Mouse (Mus musculus): Measurements from ENCODE around the gene Mus81. TPM values are rescaled to one million over a fixed set of nuclear protein-coding genes. Genes with fewer than 3 reads are reported as not detected.

The Mus81 gene
- polyA plus RNA-seq (2015; fragmentation: Nextera tagmentation; extraction: Ambion mirVana), result 44.4 and 47.0 TPM in 2 replicates

DNA sequence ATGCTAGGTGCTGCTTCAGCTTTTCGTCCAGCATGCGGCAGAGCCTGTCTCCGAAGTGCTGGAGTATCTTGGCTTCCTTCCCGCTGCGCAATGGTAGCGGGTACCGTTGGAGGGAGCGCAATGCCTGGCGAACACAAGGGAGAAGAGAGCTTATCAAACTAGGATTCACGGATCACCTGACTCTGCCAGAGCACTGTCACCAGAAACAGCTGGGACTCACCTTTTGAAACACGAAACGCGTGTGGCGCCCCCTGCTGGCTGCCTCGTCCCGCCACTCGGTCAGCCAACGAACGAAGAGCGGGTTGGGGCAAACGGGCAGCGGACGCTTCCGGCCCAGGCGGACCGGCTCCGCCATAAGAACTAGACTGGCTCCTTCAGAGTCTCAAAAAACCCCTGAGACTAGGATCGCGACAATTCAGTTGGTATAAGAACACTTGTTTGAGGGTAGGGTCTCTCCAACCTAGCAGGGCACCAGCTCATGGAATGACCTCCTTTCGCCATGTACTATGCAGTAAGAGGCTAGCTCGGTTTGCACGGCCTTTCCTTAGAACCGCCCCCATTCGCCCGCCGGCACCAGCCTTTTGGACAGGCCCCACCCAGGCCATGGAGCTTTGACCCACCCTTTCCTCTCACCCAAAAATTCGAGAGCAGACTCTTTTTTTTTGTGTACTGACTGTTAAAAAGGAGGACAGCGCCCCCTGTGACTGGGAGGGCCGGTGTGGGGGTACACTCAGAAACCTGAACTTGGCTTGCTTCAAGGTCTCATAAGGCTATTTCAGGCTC, at the start of gene Mus81:
Mus81 (minus strand) TSS at position 635 of the 783 bp plus-strand sequence.
- peak within 1 kb of the TSS; percentile 59 for H3K4me3 ChIP-seq
- H3K4me2 ChIP-seq, result peak within 1 kb of the TSS; percentile 86
- under 1% methylated on average over 39 of the region's 39 CpGs for WGBS
- peaks cover 44% of the 10 kb centered on the region for H3K4me1 ChIP-seq
- peak within 1 kb of the TSS; percentile 98 for H3K27ac ChIP-seq
- ATAC-seq, result peak; percentile 57
- no peaks in the 10 kb centered on the region for H3K27me3 ChIP-seq
- peak within 1 kb of the TSS; percentile 71 for H3K9ac ChIP-seq
- H3K9me3 ChIP-seq (replicated peaks), result no peaks in the 10 kb centered on the region
- peaks cover 43% of the 10 kb centered on the region for H3K36me3 ChIP-seq (ENCODE audit: poor library complexity, severe bottlenecking)

DNA sequence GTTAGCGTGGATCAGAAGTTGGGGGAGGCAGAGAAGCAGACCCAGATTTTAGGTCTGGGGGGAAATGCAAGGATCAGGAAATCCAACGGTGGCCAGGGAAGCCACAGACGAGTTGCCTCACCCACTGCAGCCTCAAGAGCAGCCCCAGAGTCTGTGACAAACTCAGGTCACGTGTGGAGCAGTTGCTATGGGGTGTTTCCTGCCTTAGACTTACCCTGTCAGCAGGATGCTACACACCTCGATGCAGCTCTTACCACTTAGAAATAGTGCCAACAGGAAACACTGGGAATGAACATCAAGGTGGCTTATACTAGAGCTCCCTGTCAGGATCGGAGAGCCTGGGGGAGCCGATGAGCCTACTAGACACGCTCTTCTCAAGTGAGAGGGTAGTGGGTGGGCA, 44.3 kb upstream of the Mus81 start:
- Histone ChIP-seq H3K36me3 (ENCODE audit: poor library complexity, severe bottlenecking) (no peaks in the 10 kb centered on the region), H3K9ac (no peak overlapping the region), H3K4me2 (no peak overlapping the region), H3K4me1 (peaks cover 14% of the 10 kb centered on the region), H3K4me3 (no peak overlapping the region), H3K27me3 (peaks cover 10% of the 10 kb centered on the region; the same call in 1 of the 2 replicates), H3K27ac (no peak overlapping the region), H3K9me3 (replicated peaks) (no peaks in the 10 kb centered on the region)
- no peak for ATAC-seq
- 80% methylated on average over 8 of the region's 8 CpGs for WGBS

DNA sequence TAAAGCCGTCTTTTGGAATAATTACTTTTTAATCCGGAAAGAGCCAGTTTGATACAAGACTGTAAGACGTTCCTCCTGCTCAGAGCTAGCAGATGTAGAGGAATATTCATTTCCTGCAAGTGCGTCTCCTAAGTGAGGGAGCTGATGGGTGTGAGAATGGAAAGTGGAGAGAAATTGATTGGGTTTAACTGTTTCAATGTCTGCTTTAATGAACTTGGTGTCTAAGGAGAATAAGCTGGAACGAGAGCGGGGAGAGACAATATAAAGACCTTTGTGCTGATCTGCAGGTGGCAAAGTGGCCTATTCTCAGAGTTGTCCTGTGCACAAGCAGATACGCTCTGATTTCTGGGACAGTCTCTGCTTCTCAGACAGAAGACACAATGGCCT, 41.9 kb upstream of the Mus81 start:
- no peak overlapping the region; the same call in 1 of the 2 replicates for H3K9ac ChIP-seq
- ATAC-seq, result no peak
- peak overlapping the region; percentile 43; the same call in 1 of the 2 replicates for H3K4me2 ChIP-seq
- no peaks in the 10 kb centered on the region for H3K9me3 ChIP-seq (replicated peaks)
- no peak overlapping the region for H3K27ac ChIP-seq
- no peak overlapping the region for H3K4me3 ChIP-seq
- no peaks in the 10 kb centered on the region for H3K36me3 ChIP-seq (ENCODE audit: poor library complexity, severe bottlenecking)
- H3K27me3 ChIP-seq, result peaks cover 10% of the 10 kb centered on the region; the same call in 1 of the 2 replicates
- WGBS, result 8% methylated on average over 7 of the region's 7 CpGs
- peaks cover 14% of the 10 kb centered on the region for H3K4me1 ChIP-seq

DNA sequence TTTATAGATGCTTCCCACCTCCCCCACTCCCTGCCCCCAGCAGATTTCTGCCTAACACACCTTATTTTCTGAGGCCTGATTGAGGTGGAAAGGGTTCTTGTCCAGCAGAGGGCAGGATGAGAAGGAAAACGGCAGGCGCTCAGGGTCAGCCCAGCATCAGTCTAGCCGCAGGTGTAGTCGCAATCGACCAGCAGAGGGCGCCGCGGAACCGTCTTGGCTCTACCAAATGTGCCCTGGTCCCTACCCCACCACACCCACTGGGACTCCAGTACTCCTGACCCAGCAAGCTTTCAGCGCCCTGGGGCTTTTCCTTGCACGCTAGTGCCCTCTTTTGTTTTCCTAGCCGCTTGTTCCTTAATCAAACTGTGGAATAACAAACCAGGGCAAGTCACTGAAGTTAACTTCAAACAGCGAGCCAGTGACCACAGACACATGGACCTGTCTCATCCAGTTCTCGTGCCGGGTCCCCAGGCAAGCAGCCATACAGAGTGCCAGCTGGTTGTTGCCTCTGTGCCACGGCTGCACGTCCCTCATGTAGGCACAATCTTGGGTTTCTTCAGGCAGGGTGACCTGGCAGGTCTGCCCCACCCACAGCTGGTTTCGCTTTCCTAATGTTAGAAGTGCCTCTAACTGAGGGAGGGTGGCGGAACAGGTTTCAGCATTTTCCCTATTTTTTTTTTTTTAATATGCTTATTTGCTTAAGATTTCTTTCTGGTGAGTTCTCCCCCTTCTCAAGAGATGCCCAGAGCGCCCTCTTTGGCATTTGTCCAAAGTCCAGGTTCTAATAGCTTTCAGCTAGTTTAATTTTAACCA, 41.3 kb upstream of the Mus81 start:
- Histone ChIP-seq H3K4me2 (peak overlapping the region; percentile 43), H3K9me3 (replicated peaks) (no peaks in the 10 kb centered on the region), H3K27me3 (peaks cover 10% of the 10 kb centered on the region; the same call in 1 of the 2 replicates), H3K9ac (peak overlapping the region; percentile 8; the same call in 1 of the 2 replicates), H3K27ac (no peak overlapping the region), H3K36me3 (ENCODE audit: poor library complexity, severe bottlenecking) (no peaks in the 10 kb centered on the region), H3K4me1 (peaks cover 14% of the 10 kb centered on the region), H3K4me3 (no peak overlapping the region)
- 8% methylated on average over 20 of the region's 20 CpGs for WGBS
- peak; percentile 82; the same call in 1 of the 2 replicates for ATAC-seq

DNA sequence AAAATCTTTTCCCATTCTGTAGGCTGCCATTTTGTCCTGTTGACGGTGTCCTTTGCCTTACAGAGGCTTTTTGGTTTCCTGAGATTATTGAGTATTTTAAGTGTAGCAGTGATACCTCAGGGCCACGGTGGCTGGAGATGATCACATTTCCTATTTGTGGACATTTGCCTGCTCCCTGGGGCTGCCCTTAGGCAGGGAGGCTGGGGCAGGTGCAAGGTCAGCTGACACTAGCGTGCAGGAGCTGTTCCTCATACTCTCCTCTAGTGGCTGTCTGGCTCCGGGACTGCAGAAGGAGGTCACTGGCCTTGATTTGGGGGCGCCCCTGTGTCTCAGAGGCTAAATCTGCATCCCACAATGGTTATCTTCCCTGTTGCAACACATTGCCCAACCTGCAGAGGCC, 37.0 kb upstream of the Mus81 start:
- no peak overlapping the region for H3K27ac ChIP-seq
- no peak overlapping the region for H3K9ac ChIP-seq
- H3K36me3 ChIP-seq (ENCODE audit: poor library complexity, severe bottlenecking), result no peaks in the 10 kb centered on the region
- H3K4me2 ChIP-seq, result no peak overlapping the region
- H3K27me3 ChIP-seq, result no peaks in the 10 kb centered on the region
- H3K4me3 ChIP-seq, result no peak overlapping the region
- 74% methylated on average over 5 of the region's 5 CpGs for WGBS
- H3K4me1 ChIP-seq, result peaks cover 10% of the 10 kb centered on the region
- ATAC-seq, result no peak
- H3K9me3 ChIP-seq (replicated peaks), result no peaks in the 10 kb centered on the region

DNA sequence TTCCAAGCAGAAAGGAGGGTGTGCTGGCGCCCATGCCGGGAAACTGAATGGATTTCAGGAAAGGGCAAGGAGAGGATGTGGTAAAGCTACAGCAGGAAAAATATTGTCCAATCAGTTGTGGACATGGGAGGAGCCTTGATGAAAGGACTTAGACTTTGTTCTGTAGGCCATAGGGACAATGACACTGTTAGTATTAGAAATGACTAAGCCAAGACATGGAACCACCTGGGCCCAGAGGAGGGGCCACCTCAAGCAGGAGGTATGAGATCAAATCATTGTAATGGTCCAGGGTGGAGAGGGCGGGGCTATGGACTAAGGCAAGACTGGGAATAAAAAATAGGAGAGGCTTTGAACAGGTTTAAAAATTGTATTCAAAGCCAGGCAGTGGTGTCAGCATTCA, 30.5 kb upstream of the Mus81 start:
- no peaks in the 10 kb centered on the region for H3K4me1 ChIP-seq
- H3K9me3 ChIP-seq (replicated peaks), result no peaks in the 10 kb centered on the region
- H3K27me3 ChIP-seq, result no peaks in the 10 kb centered on the region
- 93% methylated on average over 3 of the region's 3 CpGs for WGBS
- ATAC-seq, result no peak
- H3K27ac ChIP-seq, result no peak overlapping the region
- no peak overlapping the region for H3K4me3 ChIP-seq
- H3K4me2 ChIP-seq, result no peak overlapping the region
- no peaks in the 10 kb centered on the region for H3K36me3 ChIP-seq (ENCODE audit: poor library complexity, severe bottlenecking)
- H3K9ac ChIP-seq, result no peak overlapping the region

DNA sequence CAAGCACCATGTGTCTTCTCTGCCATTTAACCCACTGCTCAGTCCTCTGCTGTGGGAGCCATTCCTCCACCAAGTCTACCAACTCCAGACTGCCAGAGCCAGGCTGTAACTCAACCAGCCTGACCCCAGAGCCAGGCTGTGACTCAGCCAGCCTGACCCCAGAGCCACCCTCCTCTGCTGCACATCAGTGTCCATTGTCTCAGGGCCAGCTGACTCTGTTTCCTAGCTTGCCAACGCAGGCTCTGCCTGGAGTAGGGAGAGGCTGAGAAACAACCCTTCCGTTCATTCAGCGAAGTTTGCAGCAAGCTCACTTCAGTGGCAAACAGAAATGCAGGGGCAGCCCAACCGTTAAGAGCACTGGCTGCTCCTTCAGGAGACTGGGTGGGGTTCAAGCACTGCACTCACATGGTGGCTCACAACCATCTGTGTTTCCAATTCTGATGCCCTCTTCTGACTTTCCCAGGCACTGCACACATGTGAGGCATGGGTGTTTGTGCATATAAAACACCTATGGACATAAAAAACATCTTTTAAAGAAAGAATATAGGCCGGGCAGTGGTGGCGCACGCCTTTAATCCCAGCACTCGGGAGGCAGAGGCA, 28.8 kb upstream of the Mus81 start:
- Histone ChIP-seq H3K4me3 (no peak overlapping the region), H3K9ac (no peak overlapping the region), H3K27ac (no peak overlapping the region), H3K9me3 (replicated peaks) (no peaks in the 10 kb centered on the region), H3K36me3 (ENCODE audit: poor library complexity, severe bottlenecking) (no peaks in the 10 kb centered on the region), H3K27me3 (no peaks in the 10 kb centered on the region), H3K4me2 (no peak overlapping the region), H3K4me1 (peaks cover 7% of the 10 kb centered on the region)
- ATAC-seq, result no peak
- 80% methylated on average over 8 of the region's 8 CpGs for WGBS

DNA sequence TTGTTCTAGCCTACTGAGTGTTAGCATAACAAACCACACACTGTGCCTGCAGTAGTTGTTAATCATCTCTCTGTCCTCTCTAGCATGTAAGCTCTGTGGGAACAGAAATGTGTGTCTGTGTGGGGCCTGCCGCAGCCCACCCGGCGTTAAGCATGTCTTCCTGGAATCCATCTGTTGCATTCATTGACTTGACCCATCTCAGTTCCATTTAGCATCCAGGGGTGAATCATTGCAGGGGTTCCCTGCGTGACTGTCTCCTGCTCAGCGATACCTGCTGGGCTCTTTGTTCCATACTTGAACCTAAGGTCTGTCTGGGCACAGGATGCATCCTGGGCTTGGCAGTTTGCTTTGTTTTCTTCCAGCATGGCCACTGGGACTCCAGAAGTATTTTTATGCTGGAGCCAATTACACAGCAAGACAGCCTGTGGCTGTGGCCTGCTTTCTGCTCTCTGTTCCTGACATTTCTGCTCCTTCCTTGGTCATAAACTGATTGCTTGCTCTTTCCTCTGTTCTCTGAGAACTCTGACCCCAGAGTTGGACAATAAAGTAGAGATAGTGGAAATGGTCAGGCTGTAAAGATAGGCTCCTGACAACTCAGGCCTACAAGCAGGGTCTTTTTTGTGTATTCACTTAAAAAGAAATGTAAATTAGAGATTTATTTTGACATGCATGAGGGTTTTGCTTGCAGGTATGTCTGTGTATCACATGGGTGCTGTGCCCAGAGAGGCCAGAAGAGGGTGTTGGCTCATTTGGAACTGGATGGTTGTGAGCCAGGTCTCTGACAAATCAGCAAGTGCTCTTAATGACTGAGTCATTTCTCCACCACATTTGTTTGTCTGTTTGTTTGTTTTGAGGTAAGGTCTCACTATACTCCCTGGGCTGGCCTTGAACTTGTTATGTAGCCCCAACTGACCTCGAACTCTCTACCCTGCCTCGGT, 27.9 kb upstream of the Mus81 start:
- no peak overlapping the region for H3K4me3 ChIP-seq
- H3K4me1 ChIP-seq, result peaks cover 10% of the 10 kb centered on the region
- no peaks in the 10 kb centered on the region for H3K36me3 ChIP-seq (ENCODE audit: poor library complexity, severe bottlenecking)
- no peak overlapping the region for H3K4me2 ChIP-seq
- no peaks in the 10 kb centered on the region for H3K27me3 ChIP-seq
- 77% methylated on average over 7 of the region's 7 CpGs for WGBS
- no peak for ATAC-seq
- H3K27ac ChIP-seq, result no peak overlapping the region
- no peak overlapping the region for H3K9ac ChIP-seq
- H3K9me3 ChIP-seq (replicated peaks), result no peaks in the 10 kb centered on the region

DNA sequence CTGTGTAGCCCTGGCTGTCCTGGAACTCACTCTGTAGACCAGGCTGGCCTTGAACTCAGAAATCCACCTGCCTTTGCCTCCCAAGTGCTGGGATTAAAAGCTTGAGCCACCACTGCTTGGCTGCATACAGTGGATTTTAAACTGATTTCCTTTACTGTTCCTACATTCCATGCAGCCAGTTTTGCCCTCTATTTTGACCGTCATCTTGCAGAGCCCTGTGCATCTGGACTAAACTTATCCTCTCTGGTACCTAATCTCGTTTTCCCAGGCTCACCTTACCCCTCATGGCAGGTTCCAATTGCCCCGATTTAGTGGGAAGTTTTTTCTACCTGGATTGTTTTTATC, 24.8 kb upstream of the Mus81 start:
- 85% methylated on average over 3 of the region's 3 CpGs for WGBS
- H3K27me3 ChIP-seq, result no peaks in the 10 kb centered on the region
- peaks cover 23% of the 10 kb centered on the region for H3K4me1 ChIP-seq
- no peak overlapping the region for H3K4me3 ChIP-seq
- H3K9me3 ChIP-seq (replicated peaks), result 0 out of 2 replicates have a peak, but pooled peaks cover 4% of the 10 kb centered on the region
- H3K36me3 ChIP-seq (ENCODE audit: poor library complexity, severe bottlenecking), result no peaks in the 10 kb centered on the region
- ATAC-seq, result no peak
- no peak overlapping the region for H3K4me2 ChIP-seq
- H3K9ac ChIP-seq, result no peak overlapping the region
- no peak overlapping the region for H3K27ac ChIP-seq

DNA sequence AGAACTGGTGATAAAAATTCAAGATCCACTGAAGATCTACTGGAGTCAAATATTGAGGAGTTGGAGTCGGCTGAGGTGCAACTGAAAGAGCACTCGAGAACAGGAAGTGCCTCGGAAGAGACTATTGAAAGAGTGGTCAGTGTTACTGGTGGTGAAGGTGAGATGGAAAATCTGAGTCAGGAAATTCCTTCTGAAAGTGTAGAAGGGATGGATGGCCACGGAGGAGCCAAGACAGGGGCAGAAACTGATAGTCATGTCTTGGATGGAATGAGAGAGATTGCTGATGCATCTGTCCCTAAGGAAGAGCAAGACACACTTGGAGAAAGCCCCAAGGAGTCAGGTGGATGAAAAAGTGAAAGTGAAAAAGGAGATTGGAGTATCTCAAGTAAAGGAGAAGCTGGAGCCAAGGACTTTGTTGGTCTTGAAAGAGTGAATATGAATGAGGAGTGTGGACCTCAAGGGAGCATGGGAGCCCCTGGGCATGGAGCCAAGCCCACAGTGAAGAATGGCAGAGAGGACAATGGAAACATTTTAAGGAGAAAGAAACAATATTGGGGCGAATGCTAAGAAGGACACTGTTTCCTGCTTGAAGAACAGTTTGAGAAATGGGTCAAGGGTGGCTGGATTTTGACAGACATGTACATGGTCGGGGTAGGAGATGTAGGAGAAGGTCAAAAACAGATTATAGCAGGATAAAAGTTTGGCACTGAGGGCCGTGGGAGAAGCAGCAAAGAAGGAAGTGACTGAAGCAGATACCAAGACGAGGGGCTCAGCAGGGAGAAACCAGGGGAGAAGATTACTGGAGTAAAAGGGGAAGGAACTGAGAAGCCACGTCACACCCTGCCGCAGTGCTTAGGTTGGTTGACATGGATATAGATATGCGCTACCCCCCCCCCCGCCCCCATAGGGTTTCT, 24.1 kb upstream of the Mus81 start:
- Histone ChIP-seq H3K4me3 (no peak overlapping the region), H3K27me3 (no peaks in the 10 kb centered on the region), H3K36me3 (ENCODE audit: poor library complexity, severe bottlenecking) (no peaks in the 10 kb centered on the region), H3K9ac (no peak overlapping the region), H3K4me2 (peak overlapping the region; percentile 4; the same call in 1 of the 2 replicates), H3K27ac (no peak overlapping the region), H3K4me1 (peaks cover 23% of the 10 kb centered on the region), H3K9me3 (replicated peaks) (0 out of 2 replicates have a peak, but pooled peaks cover 4% of the 10 kb centered on the region)
- 76% methylated on average over 12 of the region's 12 CpGs for WGBS
- no peak for ATAC-seq
